Mouse (Mus musculus): ENCODE measurements around the gene Stab1. TPM values are rescaled to one million over a fixed set of nuclear protein-coding genes. Genes with fewer than 3 reads are reported as not detected.

Gene Stab1
- polyA plus RNA-seq, 1 experiment from 2014 or later: 23.6 TPM

GRCm38 (mm10) chr14:31132031-31132430 is 36.4 kb downstream of the Stab1 start:
- no peak overlapping the region for H3K27ac ChIP-seq (replicated peaks; ENCODE audit: low read depth, low read length)

GRCm38 (mm10) chr14:31131272-31131821 is 37.1 kb downstream of the Stab1 start:
- Histone ChIP-seq H3K27me3 (ENCODE audit: control insufficient read depth, insufficient read depth, low read length) (no peaks in the 10 kb centered on the region), H3K4me3 (ENCODE audit: low read depth, low read length) (peak overlapping the region; percentile 99), H3K27ac (replicated peaks; ENCODE audit: low read depth, low read length) (peak overlapping the region; percentile 71), H3K36me3 (replicated peaks; ENCODE audit: control insufficient read depth, insufficient read depth, low read depth, low read length) (peaks cover 9% of the 10 kb centered on the region), H3K9me3 (replicated peaks; ENCODE audit: control insufficient read depth, low read length) (no peaks in the 10 kb centered on the region), H3K4me2 (ENCODE audit: low read depth, low read length) (peak overlapping the region; percentile 73), H3K4me1 (ENCODE audit: control insufficient read depth, insufficient read depth, low read length) (no peaks in the 10 kb centered on the region; the same call in 1 of the 2 replicates), H3K9ac (replicated peaks; ENCODE audit: low read length) (peak overlapping the region; percentile 95)
- peak; percentile 47 for DNase-seq (ENCODE audit: low spot score)
- no peak for ATAC-seq (replicated peaks; ENCODE audit: insufficient number of reproducible peaks, low FRiP score, low TSS enrichment, low read depth)
- WGBS: under 1% methylated on average over 43 of the region's 43 CpGs

More at GRCm38 (mm10) chr14:31132031-31132430, 36.4 kb downstream of the Stab1 start:
- Histone ChIP-seq H3K27me3 (ENCODE audit: control insufficient read depth, insufficient read depth, low read length) (no peaks in the 10 kb centered on the region), H3K4me1 (ENCODE audit: control insufficient read depth, insufficient read depth, low read length) (no peaks in the 10 kb centered on the region; the same call in 1 of the 2 replicates), H3K9ac (replicated peaks; ENCODE audit: low read length) (peak overlapping the region; percentile 95), H3K9me3 (replicated peaks; ENCODE audit: control insufficient read depth, low read length) (no peaks in the 10 kb centered on the region), H3K36me3 (replicated peaks; ENCODE audit: control insufficient read depth, insufficient read depth, low read depth, low read length) (peaks cover 14% of the 10 kb centered on the region), H3K4me2 (ENCODE audit: low read depth, low read length) (peak overlapping the region; percentile 73), H3K4me3 (ENCODE audit: low read depth, low read length) (peak overlapping the region; percentile 99)
- DNase-seq (ENCODE audit: low spot score) (peak; percentile 26), ATAC-seq (replicated peaks; ENCODE audit: insufficient number of reproducible peaks, low FRiP score, low TSS enrichment, low read depth) (no peak)
- 15% methylated on average over 6 of the region's 6 CpGs for WGBS

- WGBS: 8% methylated on average over 35 of the region's 63 CpGs
- Histone ChIP-seq H3K4me1 (ENCODE audit: control insufficient read depth, insufficient read depth, low read length) (no peaks in the 10 kb centered on the region; the same call in 1 of the 2 replicates), H3K27ac (replicated peaks; ENCODE audit: low read depth, low read length) (peak within 1 kb of the TSS; percentile 71)
Observed at GRCm38 (mm10) chr14:31130236-31131220, 37.9 kb downstream of the Stab1 start, which contains the start of gene Nt5dc2. Nt5dc2 (plus strand) TSS chr14:31131053.

GRCm38 (mm10) chr14:31129326-31130235 is 38.9 kb downstream of the Stab1 start:
- DNase-seq (ENCODE audit: low spot score): peak; percentile 14
- no peak for ATAC-seq (replicated peaks; ENCODE audit: insufficient number of reproducible peaks, low FRiP score, low TSS enrichment, low read depth)
- Histone ChIP-seq H3K36me3 (replicated peaks; ENCODE audit: control insufficient read depth, insufficient read depth, low read depth, low read length) (no peaks in the 10 kb centered on the region; the same call in 1 of the 2 replicates), H3K27me3 (ENCODE audit: control insufficient read depth, insufficient read depth, low read length) (no peaks in the 10 kb centered on the region), H3K4me3 (ENCODE audit: low read depth, low read length) (peak overlapping the region; percentile 99), H3K4me1 (ENCODE audit: control insufficient read depth, insufficient read depth, low read length) (no peaks in the 10 kb centered on the region; the same call in 1 of the 2 replicates), H3K9ac (replicated peaks; ENCODE audit: low read length) (no peak overlapping the region), H3K27ac (replicated peaks; ENCODE audit: low read depth, low read length) (peak overlapping the region; percentile 71), H3K9me3 (replicated peaks; ENCODE audit: control insufficient read depth, low read length) (no peaks in the 10 kb centered on the region), H3K4me2 (ENCODE audit: low read depth, low read length) (no peak overlapping the region; the same call in 1 of the 2 replicates)
- 68% methylated on average over 15 of the region's 15 CpGs for WGBS

More at GRCm38 (mm10) chr14:31130236-31131220, 37.9 kb downstream of the Stab1 start, which contains the start of gene Nt5dc2:
- peak; percentile 97 for DNase-seq (ENCODE audit: low spot score)
- no peaks in the 10 kb centered on the region for H3K27me3 ChIP-seq (ENCODE audit: control insufficient read depth, insufficient read depth, low read length)
- H3K36me3 ChIP-seq (replicated peaks; ENCODE audit: control insufficient read depth, insufficient read depth, low read depth, low read length): peaks cover 4% of the 10 kb centered on the region
- no peaks in the 10 kb centered on the region for H3K9me3 ChIP-seq (replicated peaks; ENCODE audit: control insufficient read depth, low read length)
- peak within 1 kb of the TSS; percentile 95 for H3K9ac ChIP-seq (replicated peaks; ENCODE audit: low read length)
- H3K4me2 ChIP-seq (ENCODE audit: low read depth, low read length): peak within 1 kb of the TSS; percentile 73
- peak; percentile 84 for ATAC-seq (replicated peaks; ENCODE audit: insufficient number of reproducible peaks, low FRiP score, low TSS enrichment, low read depth)
- peak within 1 kb of the TSS; percentile 99 for H3K4me3 ChIP-seq (ENCODE audit: low read depth, low read length)

GRCm38 (mm10) chr14:31128826-31129219 is 39.6 kb downstream of the Stab1 start, which contains the start of gene Smim4:
Smim4 (minus strand) TSS chr14:31128956.
- ATAC-seq (replicated peaks; ENCODE audit: insufficient number of reproducible peaks, low FRiP score, low TSS enrichment, low read depth) (peak; percentile 90), DNase-seq (ENCODE audit: low spot score) (peak; percentile 100)

GRCm38 (mm10) chr14:31128101-31128825 is 40.2 kb downstream of the Stab1 start:
- peak overlapping the region; percentile 81 for H3K4me2 ChIP-seq (ENCODE audit: low read depth, low read length)
- H3K36me3 ChIP-seq (replicated peaks; ENCODE audit: control insufficient read depth, insufficient read depth, low read depth, low read length): no peaks in the 10 kb centered on the region
- under 1% methylated on average over 23 of the region's 23 CpGs for WGBS
- peak overlapping the region; percentile 62; the same call in 1 of the 2 replicates for H3K27ac ChIP-seq (replicated peaks; ENCODE audit: low read depth, low read length)
- H3K4me1 ChIP-seq (ENCODE audit: control insufficient read depth, insufficient read depth, low read length): no peaks in the 10 kb centered on the region; the same call in 1 of the 2 replicates
- peak overlapping the region; percentile 57 for H3K4me3 ChIP-seq (ENCODE audit: low read depth, low read length)
- no peaks in the 10 kb centered on the region for H3K27me3 ChIP-seq (ENCODE audit: control insufficient read depth, insufficient read depth, low read length)
- DNase-seq (ENCODE audit: low spot score) (peak; percentile 61), ATAC-seq (replicated peaks; ENCODE audit: insufficient number of reproducible peaks, low FRiP score, low TSS enrichment, low read depth) (no peak)
- no peaks in the 10 kb centered on the region for H3K9me3 ChIP-seq (replicated peaks; ENCODE audit: control insufficient read depth, low read length)
- peak overlapping the region; percentile 69 for H3K9ac ChIP-seq (replicated peaks; ENCODE audit: low read length)

More at GRCm38 (mm10) chr14:31128826-31129219, 39.6 kb downstream of the Stab1 start, which contains the start of gene Smim4:
- under 1% methylated on average over 33 of the region's 33 CpGs for whole genome bisulfite sequencing
- Histone ChIP-seq H3K4me2 (ENCODE audit: low read depth, low read length) (peak within 1 kb of the TSS; percentile 81), H3K4me3 (ENCODE audit: low read depth, low read length) (peak within 1 kb of the TSS; percentile 57), H3K27me3 (ENCODE audit: control insufficient read depth, insufficient read depth, low read length) (no peaks in the 10 kb centered on the region), H3K36me3 (replicated peaks; ENCODE audit: control insufficient read depth, insufficient read depth, low read depth, low read length) (no peaks in the 10 kb centered on the region), H3K9me3 (replicated peaks; ENCODE audit: control insufficient read depth, low read length) (no peaks in the 10 kb centered on the region), H3K27ac (replicated peaks; ENCODE audit: low read depth, low read length) (peak within 1 kb of the TSS; percentile 62; the same call in 1 of the 2 replicates), H3K9ac (replicated peaks; ENCODE audit: low read length) (peak within 1 kb of the TSS; percentile 69), H3K4me1 (ENCODE audit: control insufficient read depth, insufficient read depth, low read length) (no peaks in the 10 kb centered on the region; the same call in 1 of the 2 replicates)
